Mouse (Mus musculus) lung, embryonic 14.5 days (tissue): ENCODE measurements around the gene Smo. TPM values are rescaled to one million over a fixed set of nuclear protein-coding genes. Genes with fewer than 3 reads are reported as not detected.

ENCODE experiments used
- ATAC-seq: fragments of 200-750 bp; cut with Nextera tagmentation; 2 replicates; pipeline ENCODE4 v1.8.0; 2017; ENCODE audit warnings: mild to moderate bottlenecking, moderate TSS enrichment, moderate library complexity; ENCODE audit not compliant: insufficient read depth
- DNase-seq: peaks from one replicate; pipeline ENCODE4 v3.0.0-alpha.2; 2015
- H3K27ac ChIP-seq: fragments of 300-500 bp; sonication (generic); 2 replicates; pipeline ENCODE4 v1.5.1; 2014; ENCODE audit warnings: low read depth, mild to moderate bottlenecking, moderate library complexity
- H3K27me3 ChIP-seq: fragments of 300-500 bp; sonication (generic); 2 replicates; pipeline ENCODE4 v1.6.1; 2014; ENCODE audit warnings: low read length, control low read depth; ENCODE audit not compliant: insufficient read depth
- H3K36me3 ChIP-seq: fragments of 300-500 bp; sonication (generic); 2 replicates; pipeline ENCODE4 v1.6.1; 2014; ENCODE audit warnings: control low read depth; ENCODE audit not compliant: insufficient read depth
- H3K4me1 ChIP-seq: fragments of 300-500 bp; sonication (generic); 2 replicates; pipeline ENCODE4 v1.6.1; 2014; ENCODE audit warnings: antibody characterized with exemption, control low read depth; ENCODE audit not compliant: insufficient read depth
- H3K4me2 ChIP-seq: fragments of 300-500 bp; sonication (generic); 2 replicates; pipeline ENCODE4 v1.6.1; 2014; ENCODE audit warnings: mild to moderate bottlenecking
- H3K4me3 ChIP-seq: fragments of 300-500 bp; sonication (generic); 2 replicates; pipeline ENCODE4 v1.5.1; 2014; ENCODE audit warnings: low read depth, low read length
- H3K9ac ChIP-seq: fragments of 300-500 bp; sonication (generic); 2 replicates; pipeline ENCODE4 v1.6.1; 2014
- H3K9me3 ChIP-seq: fragments of 300-500 bp; sonication (generic); 2 replicates; pipeline ENCODE4 v1.6.1; 2016; ENCODE audit warnings: low read depth, low read length, control low read depth
- CTCF ChIP-seq: IDR thresholded peaks from 2 replicates; pipeline ENCODE4 v1.5.1; 2016; ENCODE audit warnings: antibody characterized with exemption, low read depth
- WGBS: fragments of 180-500 bp; shearing (Covaris S2); extraction: QIAGEN DNeasy Blood & Tissue Kit; methylation state at CpG from one replicate; pipeline ENCODE4 v1.1.7; 2014; 5-methylcytosine and 5-hydroxymethylcytosine counted together
- polyA plus RNA-seq: library from polyadenylated mRNA; unstranded; fragments of >200 nt; fragmentation: Nextera tagmentation; extraction: Ambion mirVana; gene quantifications from 2 replicates; pipeline ENCODE4 v1.2.1, GENCODE M21; 2014

Smo gene
- polyA plus RNA-seq, 1 experiment from 2014 or later: 69.1 TPM

GRCm38 (mm10) chr6:29697139-29697538 is 38.2 kb upstream of the Smo start:
- Histone ChIP-seq H3K9me3 (no peaks in the 10 kb centered on the region), H3K4me3 (no peak overlapping the region), H3K27me3 (peaks cover 30% of the 10 kb centered on the region), H3K9ac (no peak overlapping the region), H3K4me2 (peak overlapping the region; percentile 37), H3K27ac (peak overlapping the region; percentile 36; the same call in 1 of the 2 replicates), H3K4me1 (no peaks in the 10 kb centered on the region), H3K36me3 (no peaks in the 10 kb centered on the region)
- no peak for DNase-seq
- ATAC-seq: no peak
- no peak for TF ChIP-seq CTCF

DNA sequence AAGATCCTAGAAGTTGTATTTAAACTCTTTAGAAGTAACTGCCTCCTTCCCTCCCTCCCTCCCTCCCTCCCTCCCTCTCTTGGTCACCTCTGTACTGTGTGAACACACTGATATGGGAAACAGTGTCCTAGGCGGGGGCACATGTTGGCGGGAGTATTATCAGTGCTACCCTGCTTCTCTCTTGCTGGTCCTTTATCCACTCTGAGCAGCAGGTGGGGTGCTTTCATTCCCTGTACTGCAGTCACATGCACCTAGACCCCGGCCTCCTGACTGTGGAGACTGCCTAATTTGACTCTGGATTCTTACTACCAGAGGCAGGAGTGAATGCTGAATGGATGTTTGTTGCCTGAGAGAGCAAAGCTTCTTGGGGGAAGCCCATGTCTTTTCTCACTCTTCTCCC is 37.8 kb upstream of the Smo start:
- no peaks in the 10 kb centered on the region for H3K4me1 ChIP-seq
- no peaks in the 10 kb centered on the region for H3K36me3 ChIP-seq
- no peak for TF ChIP-seq CTCF
- H3K27ac ChIP-seq: 0 out of 2 replicates have a peak overlapping the region, but pooled peaks have one; percentile 36
- H3K9me3 ChIP-seq: no peaks in the 10 kb centered on the region
- ATAC-seq (peak; percentile 29; the same call in 1 of the 2 replicates), DNase-seq (no peak)
- H3K4me3 ChIP-seq: no peak overlapping the region
- peaks cover 26% of the 10 kb centered on the region for H3K27me3 ChIP-seq
- no peak overlapping the region for H3K9ac ChIP-seq
- no peak overlapping the region for H3K4me2 ChIP-seq
- 48% methylated on average over 3 of the region's 3 CpGs for WGBS

- 89% methylated on average over 7 of the region's 7 CpGs for WGBS
- H3K27ac ChIP-seq: no peak overlapping the region
- no peaks in the 10 kb centered on the region for H3K36me3 ChIP-seq
- no peak for TF ChIP-seq CTCF
- peaks cover 14% of the 10 kb centered on the region for H3K27me3 ChIP-seq
- H3K4me1 ChIP-seq: no peaks in the 10 kb centered on the region
- no peak overlapping the region; the same call in 1 of the 2 replicates for H3K4me2 ChIP-seq
- no peaks in the 10 kb centered on the region for H3K9me3 ChIP-seq
- no peak overlapping the region for H3K4me3 ChIP-seq
- no peak for DNase-seq
- no peak overlapping the region for H3K9ac ChIP-seq
- ATAC-seq: no peak
These were observed 36.1 kb upstream of the Smo start for GRCm38 (mm10) chr6:29699085-29699745.

GRCm38 (mm10) chr6:29701051-29701450 is 34.3 kb upstream of the Smo start:
- DNase-seq (no peak), ATAC-seq (no peak; the same call in 1 of the 2 replicates)
- H3K9ac ChIP-seq: no peak overlapping the region
- no peaks in the 10 kb centered on the region for H3K4me1 ChIP-seq
- no peaks in the 10 kb centered on the region for H3K9me3 ChIP-seq
- H3K36me3 ChIP-seq: no peaks in the 10 kb centered on the region
- H3K27me3 ChIP-seq: no peaks in the 10 kb centered on the region
- TF ChIP-seq CTCF: no peak
- no peak overlapping the region for H3K4me3 ChIP-seq
- H3K27ac ChIP-seq: no peak overlapping the region; the same call in 1 of the 2 replicates
- peak overlapping the region; percentile 2; the same call in 1 of the 2 replicates for H3K4me2 ChIP-seq
- 52% methylated on average over 6 of the region's 6 CpGs for WGBS

GRCm38 (mm10) chr6:29702126-29702525 is 33.2 kb upstream of the Smo start:
- no peak for DNase-seq
- no peak overlapping the region for H3K27ac ChIP-seq

DNA sequence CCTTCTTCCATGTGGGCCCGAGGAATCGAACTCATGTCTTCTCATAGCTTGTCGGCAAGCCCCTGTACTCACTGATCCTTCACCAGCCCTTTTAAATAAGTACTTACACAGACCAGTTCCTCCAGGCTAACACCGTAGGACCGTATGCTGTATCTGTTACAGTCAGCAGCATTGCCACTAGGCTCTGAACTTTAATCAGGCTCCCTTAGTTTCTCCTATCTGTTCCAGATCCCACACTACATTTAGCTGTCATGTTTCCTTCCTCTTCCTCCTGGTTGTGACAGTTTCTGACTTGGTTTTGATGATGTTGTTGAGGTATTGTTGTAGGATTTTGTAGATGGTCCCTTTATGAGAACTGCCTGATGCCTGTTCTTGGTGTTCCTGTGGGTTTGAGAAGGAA is 31.2 kb upstream of the Smo start:
- TF ChIP-seq CTCF: no peak
- Histone ChIP-seq H3K27me3 (no peaks in the 10 kb centered on the region), H3K36me3 (no peaks in the 10 kb centered on the region), H3K9ac (no peak overlapping the region), H3K9me3 (no peaks in the 10 kb centered on the region), H3K4me1 (no peaks in the 10 kb centered on the region), H3K27ac (no peak overlapping the region), H3K4me2 (no peak overlapping the region), H3K4me3 (no peak overlapping the region)
- ATAC-seq (no peak; the same call in 1 of the 2 replicates), DNase-seq (no peak)
- 84% methylated on average over 5 of the region's 5 CpGs for WGBS

More at GRCm38 (mm10) chr6:29702126-29702525, 33.2 kb upstream of the Smo start:
- H3K36me3 ChIP-seq: no peaks in the 10 kb centered on the region
- H3K4me2 ChIP-seq: no peak overlapping the region
- WGBS: 77% methylated on average over 3 of the region's 3 CpGs
- no peaks in the 10 kb centered on the region for H3K4me1 ChIP-seq
- no peaks in the 10 kb centered on the region for H3K9me3 ChIP-seq
- no peak for TF ChIP-seq CTCF
- H3K27me3 ChIP-seq: no peaks in the 10 kb centered on the region
- ATAC-seq: no peak
- no peak overlapping the region for H3K4me3 ChIP-seq
- no peak overlapping the region for H3K9ac ChIP-seq

DNA sequence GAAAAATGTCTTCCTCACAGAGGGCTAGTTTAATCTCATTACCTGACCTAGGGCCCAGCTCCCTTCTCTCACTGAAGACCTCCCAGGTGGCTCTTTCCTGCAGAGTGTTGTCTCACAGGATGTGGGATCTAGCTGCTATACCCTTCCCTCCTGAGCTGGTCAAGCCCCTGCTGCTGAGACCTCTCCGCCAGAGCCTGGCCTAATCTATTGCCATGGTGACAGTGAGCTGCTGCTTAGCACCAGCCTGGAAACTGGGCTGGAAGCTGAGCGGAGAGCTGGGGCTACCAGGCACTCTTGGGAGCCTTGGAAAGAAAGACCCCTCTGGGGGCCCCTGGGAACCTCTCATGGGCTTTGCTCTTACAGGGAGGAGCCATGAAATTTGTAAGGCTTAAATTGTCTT is 27.4 kb upstream of the Smo start:
- WGBS: 27% methylated on average over 2 of the region's 2 CpGs
- Histone ChIP-seq H3K4me2 (no peak overlapping the region), H3K9me3 (no peaks in the 10 kb centered on the region), H3K27me3 (no peaks in the 10 kb centered on the region), H3K4me3 (no peak overlapping the region), H3K27ac (no peak overlapping the region), H3K4me1 (no peaks in the 10 kb centered on the region), H3K9ac (no peak overlapping the region), H3K36me3 (no peaks in the 10 kb centered on the region)
- DNase-seq: no peak
- ATAC-seq: no peak
- no peak for TF ChIP-seq CTCF

- ATAC-seq (no peak), DNase-seq (no peak)
- Histone ChIP-seq H3K9me3 (no peaks in the 10 kb centered on the region), H3K4me3 (no peak overlapping the region), H3K4me2 (no peak overlapping the region), H3K27me3 (no peaks in the 10 kb centered on the region), H3K36me3 (no peaks in the 10 kb centered on the region), H3K27ac (no peak overlapping the region), H3K4me1 (no peaks in the 10 kb centered on the region), H3K9ac (no peak overlapping the region)
- TF ChIP-seq CTCF: no peak
- 63% methylated on average over 3 of the region's 3 CpGs for WGBS
These were observed 24.0 kb upstream of the Smo start for GRCm38 (mm10) chr6:29711318-29711717.
